ENCODE assay signal across 12 mouse cellular contexts in the genomic region with DNA sequence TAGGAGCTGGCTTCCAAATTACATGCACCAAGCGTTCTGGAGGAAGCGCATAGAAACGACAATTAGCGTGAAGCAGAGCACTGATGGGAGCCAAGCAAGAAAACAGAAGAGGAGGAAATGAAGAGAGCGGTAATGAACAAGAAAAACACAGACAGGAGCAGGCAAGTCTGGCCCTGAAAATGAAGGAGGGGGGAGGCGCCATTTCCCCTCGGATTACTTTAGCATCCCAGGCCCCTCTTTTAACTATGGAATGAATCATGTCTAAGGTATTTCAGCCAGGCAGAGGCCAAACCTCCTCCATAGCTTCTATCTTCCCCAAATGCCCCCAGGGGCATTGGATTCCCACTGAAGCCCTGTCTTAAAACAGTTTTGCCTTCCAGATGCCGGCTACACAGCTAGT.
DNase-seq lines count a peak whose midpoint lies in the region; ATAC-seq lines count a peak whose summit lies in the region.
"Had no signal": no experiment of that assay in that cellular context is flagged by ENCODE, and none has a peak within 500 bp of the region (broad histone marks: within the 10 kb centered on the region; RNA-seq: fewer than 3 reads in every experiment).

No protein-coding gene starts in this region.

- peak; percentile 14 for DNase-seq in forebrain, embryonic 14.5 days (ENCODE audit: low spot score)
- no peak for DNase-seq in forebrain, embryonic 10.5 days (ENCODE audit: extremely low spot score, low spot score)
- no peak for DNase-seq in kidney, adult 9 months
- DNase-seq in urinary bladder, postnatal 14 days (ENCODE audit: low spot score): peak; percentile 14
- DNase-seq in urinary bladder, postnatal 10 days (ENCODE audit: low spot score): no peak
- DNase-seq in yolk sac, embryonic 10.5 days (ENCODE audit: low spot score): peak; percentile 30
- DNase-seq in lung, adult 18-20 months: no peak
- DNase-seq: adrenal gland, adult 2 months; cerebellum, postnatal 25 days; kidney, adult 18-20 months had no signal

- ATAC-seq in forebrain, embryonic 14.5 days: no peak
- ATAC-seq in kidney, embryonic 15.5 days (replicated peaks; ENCODE audit: low FRiP score): no peak

- H3K36me3 ChIP-seq in forebrain, embryonic 14.5 days (ENCODE audit: control insufficient read depth, insufficient read depth, low read length): no peaks in the 10 kb centered on the region
- no peaks in the 10 kb centered on the region for H3K36me3 ChIP-seq in forebrain, embryonic 10.5 days (replicated peaks)
- H3K36me3 ChIP-seq in kidney, embryonic 15.5 days: no peaks in the 10 kb centered on the region
- H3K36me3 ChIP-seq: G1E had no signal

- H3K27ac ChIP-seq in forebrain, embryonic 14.5 days (ENCODE audit: low read depth, low read length): no peak overlapping the region
- no peak overlapping the region for H3K27ac ChIP-seq in forebrain, embryonic 10.5 days
- no peak overlapping the region for H3K27ac ChIP-seq in kidney, embryonic 15.5 days

- H3K4me2 ChIP-seq in forebrain, embryonic 14.5 days (ENCODE audit: low read length): no peak overlapping the region
- 0 out of 2 replicates have a peak overlapping the region, but pooled peaks have one; percentile 7 for H3K4me2 ChIP-seq in kidney, embryonic 15.5 days

- no peak overlapping the region for H3K4me3 ChIP-seq in forebrain, embryonic 14.5 days (ENCODE audit: low read depth, low read length)
- H3K4me3 ChIP-seq in forebrain, embryonic 10.5 days: no peak overlapping the region
- no peak overlapping the region for H3K4me3 ChIP-seq in kidney, embryonic 15.5 days (replicated peaks)

- WGBS in forebrain, embryonic 14.5 days: 55% methylated on average over 8 of the region's 8 CpGs
- WGBS in forebrain, embryonic 10.5 days: 49% methylated on average over 8 of the region's 8 CpGs
- 17% methylated on average over 8 of the region's 8 CpGs for WGBS in kidney, embryonic 15.5 days

- H3K27me3 ChIP-seq in forebrain, embryonic 14.5 days (replicated peaks; ENCODE audit: control insufficient read depth, insufficient read depth, low read length): no peaks in the 10 kb centered on the region
- no peaks in the 10 kb centered on the region for H3K27me3 ChIP-seq in forebrain, embryonic 10.5 days (ENCODE audit: poor library complexity, severe bottlenecking)
- H3K27me3 ChIP-seq in kidney, embryonic 15.5 days: no peaks in the 10 kb centered on the region

- no peaks in the 10 kb centered on the region for H3K4me1 ChIP-seq in forebrain, embryonic 14.5 days (ENCODE audit: control insufficient read depth, insufficient read depth, low read length)
- peaks cover 10% of the 10 kb centered on the region; the same call in 1 of the 2 replicates for H3K4me1 ChIP-seq in forebrain, embryonic 10.5 days
- peaks cover 5% of the 10 kb centered on the region; the same call in 1 of the 2 replicates for H3K4me1 ChIP-seq in kidney, embryonic 15.5 days

- H3K9me3 ChIP-seq in forebrain, embryonic 14.5 days (replicated peaks; ENCODE audit: control insufficient read depth, low read length): no peaks in the 10 kb centered on the region
- H3K9me3 ChIP-seq in forebrain, embryonic 10.5 days: no peaks in the 10 kb centered on the region
- H3K9me3 ChIP-seq in kidney, embryonic 15.5 days (replicated peaks): no peaks in the 10 kb centered on the region
- H3K9me3 ChIP-seq: G1E had no signal

- H3K9ac ChIP-seq in forebrain, embryonic 14.5 days (ENCODE audit: low read length): no peak overlapping the region
- H3K9ac ChIP-seq in kidney, embryonic 15.5 days: no peak overlapping the region

Comparison
In these comparisons a context has a peak if more than half of its experiments do, and no peak if none do; other contexts are left out.
1. DNase-seq: peak in forebrain, embryonic 14.5 days (single experiment), urinary bladder, postnatal 14 days (single experiment) and yolk sac, embryonic 10.5 days (single experiment); none in forebrain, embryonic 10.5 days (single experiment), kidney, adult 9 months (single experiment), urinary bladder, postnatal 10 days (single experiment) and lung, adult 18-20 months (0 of 2).